Mouse (Mus musculus) thymus, adult 2 months (tissue): ENCODE results near the gene Tekt2. TPM values are rescaled to one million over a fixed set of nuclear protein-coding genes. Genes with fewer than 3 reads are reported as not detected.

Source experiments
- DNase-seq: peaks from one replicate; pipeline ENCODE4 v3.0.0; 2021
- H3K27ac ChIP-seq: fragments of 200-500 bp; 2 replicates; pipeline ENCODE4 v1.5.1; 2012; ENCODE audit warnings: low read length, control low read depth; ENCODE audit not compliant: control insufficient read depth, insufficient read depth
- H3K27me3 ChIP-seq: fragments of 200-500 bp; 2 replicates; pipeline ENCODE4 v1.6.1; 2012; ENCODE audit warnings: mild to moderate bottlenecking, low read length, moderate library complexity, mixed read lengths; ENCODE audit not compliant: control insufficient read depth, insufficient read depth
- H3K36me3 ChIP-seq: fragments of 200-500 bp; 2 replicates; pipeline ENCODE4 v1.6.1; 2012; ENCODE audit warnings: mild to moderate bottlenecking, low read length, moderate library complexity; ENCODE audit not compliant: control insufficient read depth, insufficient read depth
- H3K4me1 ChIP-seq: fragments of 200-500 bp; replicated peaks from 2 replicates; pipeline ENCODE4 v1.6.1; 2012; ENCODE audit warnings: low read length; ENCODE audit not compliant: control insufficient read depth, insufficient read depth
- H3K4me3 ChIP-seq: fragments of 200-500 bp; 2 replicates; pipeline ENCODE4 v1.5.1; 2012; ENCODE audit warnings: mild to moderate bottlenecking, low read length, control low read depth, moderate library complexity; ENCODE audit not compliant: control insufficient read depth, insufficient read depth
- CTCF ChIP-seq: fragments of 200-500 bp; IDR thresholded peaks from 2 replicates; pipeline ENCODE4 v1.5.1; 2012; ENCODE audit warnings: mild to moderate bottlenecking, control low read depth, low read length, moderate library complexity, borderline replicate concordance; ENCODE audit not compliant: control insufficient read depth, poor library complexity, insufficient read depth; ENCODE audit errors: extremely low read depth
- POLR2A ChIP-seq: fragments of 200-500 bp; IDR thresholded peaks from 2 replicates; pipeline ENCODE4 v1.6.1; 2012; ENCODE audit warnings: mild to moderate bottlenecking, low read length, control low read depth, moderate library complexity; ENCODE audit not compliant: control insufficient read depth, poor library complexity, insufficient read depth; ENCODE audit errors: extremely low read depth
- WGBS: fragments of 180-500 bp; shearing (Covaris S2); methylation state at CpG from one replicate; pipeline ENCODE4 v1.1.7; 2018; 5-methylcytosine and 5-hydroxymethylcytosine counted together
- polyA plus RNA-seq: library from polyadenylated mRNA; depleted of rRNA; stranded (reverse); fragments of >200 nt; gene quantifications from 2 replicates; pipeline ENCODE4 v1.2.3, GENCODE M21; 2012

Gene Tekt2
- polyA plus RNA-seq, 1 experiment, result 1.4 TPM

- H3K27me3 ChIP-seq, result no peaks in the 10 kb centered on the region
- no peak overlapping the region for H3K27ac ChIP-seq
- DNase-seq, result no peak
- H3K4me1 ChIP-seq, result no peaks in the 10 kb centered on the region
- over 99% methylated on average over 4 of the region's 4 CpGs for WGBS
- no peaks in the 10 kb centered on the region for H3K36me3 ChIP-seq
- H3K4me3 ChIP-seq, result no peak overlapping the region
- TF ChIP-seq POLR2A, result no peak
- TF ChIP-seq CTCF, result no peak
These were observed 4.8 kb upstream of the Tekt2 start for GRCm38 (mm10) chr4:126330295-126330694.

GRCm38 (mm10) chr4:126326036-126326435 is 548 bp upstream of the Tekt2 start:
- DNase-seq, result no peak
- WGBS, result 63% methylated on average over 6 of the region's 6 CpGs
- TF ChIP-seq POLR2A, result no peak
- no peak for TF ChIP-seq CTCF
- Histone ChIP-seq H3K36me3 (no peaks in the 10 kb centered on the region), H3K4me3 (no peak overlapping the region), H3K4me1 (peaks cover under 1% of the 10 kb centered on the region), H3K27me3 (no peaks in the 10 kb centered on the region), H3K27ac (no peak overlapping the region)

GRCm38 (mm10) chr4:126324861-126325260 is 627 bp downstream of the Tekt2 start:
- DNase-seq, result no peak
- WGBS, result 91% methylated on average over 13 of the region's 13 CpGs

GRCm38 (mm10) chr4:126322646-126323045 is 2.8 kb downstream of the Tekt2 start:
- TF ChIP-seq CTCF, result no peak
- no peak for TF ChIP-seq POLR2A

More at GRCm38 (mm10) chr4:126324861-126325260, 627 bp downstream of the Tekt2 start:
- Histone ChIP-seq H3K27me3 (no peaks in the 10 kb centered on the region), H3K36me3 (no peaks in the 10 kb centered on the region), H3K27ac (no peak overlapping the region), H3K4me1 (peaks cover 4% of the 10 kb centered on the region), H3K4me3 (no peak overlapping the region)
- TF ChIP-seq CTCF, result no peak
- no peak for TF ChIP-seq POLR2A

GRCm38 (mm10) chr4:126321854-126322511 is 3.5 kb downstream of the Tekt2 start:
- 62% methylated on average over 28 of the region's 28 CpGs for WGBS
- H3K4me3 ChIP-seq, result 0 out of 2 replicates have a peak overlapping the region, but pooled peaks have one; percentile 4
- no peaks in the 10 kb centered on the region for H3K27me3 ChIP-seq
- H3K27ac ChIP-seq, result no peak overlapping the region
- TF ChIP-seq POLR2A (no peak), CTCF (no peak)
- H3K4me1 ChIP-seq, result peaks cover 4% of the 10 kb centered on the region
- peak; percentile 9 for DNase-seq
- H3K36me3 ChIP-seq, result peaks cover 11% of the 10 kb centered on the region

More at GRCm38 (mm10) chr4:126322646-126323045, 2.8 kb downstream of the Tekt2 start:
- Histone ChIP-seq H3K4me3 (no peak overlapping the region), H3K27me3 (no peaks in the 10 kb centered on the region), H3K36me3 (0 out of 2 replicates have a peak, but pooled peaks cover 5% of the 10 kb centered on the region), H3K27ac (no peak overlapping the region), H3K4me1 (peaks cover 4% of the 10 kb centered on the region)
- WGBS, result 98% methylated on average over 13 of the region's 13 CpGs
- no peak for DNase-seq

GRCm38 (mm10) chr4:126321111-126321853 is 4.2 kb downstream of the Tekt2 start, which contains the start of gene Adprhl2:
Gene Adprhl2 (minus strand): TSS chr4:126321703.
- Histone ChIP-seq H3K4me1 (peaks cover 4% of the 10 kb centered on the region), H3K36me3 (peaks cover 18% of the 10 kb centered on the region), H3K27ac (no peak within 1 kb of the TSS), H3K4me3 (peak within 1 kb of the TSS; percentile 59), H3K27me3 (no peaks in the 10 kb centered on the region)
- peak; percentile 99 for DNase-seq
- 0 out of 2 replicates have a peak, but pooled peaks have one; percentile 68 for TF ChIP-seq POLR2A
- TF ChIP-seq CTCF, result peak; percentile 100
- under 1% methylated on average over 80 of the region's 80 CpGs for WGBS
